Mouse (Mus musculus) urinary bladder, adult 18-20 months (tissue): ENCODE measurements around the gene Gm5868.
A peak's percentile ranks its signal among the peaks of the same experiment; 100 is the strongest.
"Not testable (repeated sequence)": the region's sequence is repeated elsewhere in the genome, so short reads cannot be mapped to it uniquely, and the experiment has no call there.

Source experiments
- DNase-seq, 2 experiments: peaks; one replicate each; pipeline ENCODE4 v3.0.0; 2022; ENCODE audit warnings: low spot score in 2 of 2, mixed read lengths in 2 of 2

Gm5868 gene

DNA sequence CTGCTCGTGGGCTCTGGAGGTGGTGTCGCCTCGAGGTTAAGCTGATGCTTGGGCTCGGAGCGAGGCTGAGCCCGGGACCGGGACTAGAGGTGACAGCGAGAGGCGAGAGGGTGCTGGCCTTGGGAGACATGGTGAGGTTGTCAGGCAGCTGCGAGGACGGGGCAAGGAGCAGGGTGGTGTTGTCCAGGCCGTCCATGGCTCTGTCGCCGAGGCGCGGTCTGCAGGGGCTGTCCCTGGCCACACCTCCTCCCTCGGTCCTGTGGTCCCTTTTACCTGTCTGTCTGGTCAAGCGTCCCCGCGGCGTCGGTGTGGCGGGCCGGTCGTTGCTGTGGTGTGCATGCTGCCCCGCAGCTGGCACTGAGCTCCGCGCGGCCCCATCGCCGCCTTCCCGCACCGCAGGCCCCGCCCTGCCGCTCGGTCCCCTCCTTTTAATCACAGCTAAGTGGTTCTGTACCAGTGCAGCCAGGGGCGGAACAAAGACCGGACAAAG lies at the start of gene Gm5868:
TSS of gene Gm5868 (minus strand) at position 360 of the 490 bp plus-strand sequence.
- DNase-seq = no peak

DNA sequence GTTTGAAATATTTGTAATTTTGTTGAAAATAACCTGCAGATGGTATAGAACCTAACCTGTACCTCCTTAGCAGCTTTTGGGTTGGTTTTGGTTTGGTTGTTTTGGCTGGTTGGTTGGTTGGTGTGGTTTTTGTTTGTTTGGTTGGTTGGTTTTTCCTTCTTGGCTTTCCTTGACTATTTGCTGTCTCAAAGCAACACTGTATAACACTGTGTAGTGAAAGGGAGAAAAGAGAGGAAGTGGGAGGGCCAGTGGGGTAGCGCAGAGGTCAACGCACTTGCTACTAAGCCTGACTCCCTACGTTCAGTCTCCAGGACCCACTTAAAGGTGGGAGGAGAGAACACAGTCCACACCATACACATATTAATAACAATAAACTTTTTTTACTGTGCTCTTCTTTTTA lies 49.2 kb upstream of the Gm5868 start:
- no peak for DNase-seq

DNA sequence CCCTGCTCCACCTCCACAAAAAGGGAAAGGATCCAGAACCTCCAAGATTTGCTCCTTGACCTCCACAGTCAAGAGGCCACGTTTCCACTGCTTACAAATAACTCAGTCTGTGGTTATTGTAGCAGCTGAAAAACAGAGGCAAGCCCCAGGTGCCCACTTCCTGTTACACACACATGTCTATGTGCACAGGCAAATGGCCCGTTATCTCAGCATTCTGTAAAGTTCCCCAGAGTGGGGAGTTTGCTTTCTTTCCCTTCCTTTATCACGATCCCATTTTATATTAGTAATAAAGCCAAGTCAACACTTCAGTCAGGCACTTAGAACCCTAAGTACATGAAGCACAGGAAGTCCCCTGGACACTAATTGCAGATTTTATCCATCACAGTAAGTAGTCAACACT lies 48.8 kb upstream of the Gm5868 start:
- no peak for DNase-seq

DNA sequence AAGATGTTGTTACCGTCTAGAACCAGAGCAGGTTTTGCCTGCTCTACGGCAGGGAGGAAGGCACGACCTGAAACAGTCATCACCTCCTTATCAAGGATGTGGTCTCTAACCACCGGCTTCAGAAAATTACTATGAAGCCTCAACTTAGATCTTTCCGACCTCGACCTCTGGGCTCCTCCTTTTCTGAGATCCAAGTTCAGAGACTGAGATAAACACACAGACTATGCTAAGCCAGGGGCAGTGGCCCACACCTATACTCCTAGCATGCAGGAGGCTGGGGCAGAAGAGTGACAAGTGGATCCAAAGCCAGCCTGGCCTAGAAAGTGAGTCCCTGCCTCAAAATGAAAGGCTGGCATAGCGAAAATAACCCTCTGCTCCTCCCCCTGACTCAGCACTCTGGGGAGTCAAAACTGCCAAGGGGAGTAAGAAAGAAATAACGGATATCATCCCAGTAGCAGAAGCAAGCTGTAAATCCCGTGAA lies 47.5 kb upstream of the Gm5868 start:
- no peak for DNase-seq

DNA sequence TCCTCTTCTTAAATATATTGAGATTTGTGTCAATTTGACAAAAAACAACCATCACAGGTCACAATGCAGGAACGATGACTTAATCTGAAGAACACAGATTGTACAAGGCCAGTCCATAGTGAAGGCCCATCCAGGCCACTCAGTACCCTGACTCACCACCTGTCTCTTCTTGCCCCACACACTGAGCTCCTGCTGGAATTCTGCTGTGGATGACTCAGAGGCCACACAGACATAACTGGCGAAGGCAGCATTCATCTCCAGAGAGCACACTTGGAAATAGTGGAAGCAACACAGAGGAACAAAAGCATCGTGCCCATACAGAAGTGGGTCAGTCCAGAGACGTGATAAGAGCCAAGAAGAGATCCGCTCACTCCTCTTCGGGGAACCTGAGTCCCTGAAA lies 42.7 kb upstream of the Gm5868 start:
- DNase-seq = no peak

DNA sequence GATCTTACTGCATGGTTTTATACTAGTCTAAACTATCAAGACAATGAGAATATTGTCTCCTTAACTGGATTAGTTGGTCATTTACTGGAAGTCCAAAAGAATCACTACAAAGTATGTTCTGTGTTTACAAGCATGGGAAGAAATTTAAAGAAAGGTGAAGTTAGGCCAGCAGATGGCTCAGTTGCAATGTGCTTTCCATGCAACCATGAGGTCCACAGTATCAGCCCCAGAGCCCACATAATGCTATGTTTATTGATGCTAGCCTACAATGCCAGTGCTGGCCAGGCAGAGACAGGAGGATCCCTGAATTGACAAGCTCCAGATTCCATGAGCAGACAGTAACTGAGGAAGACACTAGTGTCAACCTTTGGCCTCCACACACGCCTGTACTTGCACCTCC lies 33.7 kb upstream of the Gm5868 start:
- no peak for DNase-seq

DNA sequence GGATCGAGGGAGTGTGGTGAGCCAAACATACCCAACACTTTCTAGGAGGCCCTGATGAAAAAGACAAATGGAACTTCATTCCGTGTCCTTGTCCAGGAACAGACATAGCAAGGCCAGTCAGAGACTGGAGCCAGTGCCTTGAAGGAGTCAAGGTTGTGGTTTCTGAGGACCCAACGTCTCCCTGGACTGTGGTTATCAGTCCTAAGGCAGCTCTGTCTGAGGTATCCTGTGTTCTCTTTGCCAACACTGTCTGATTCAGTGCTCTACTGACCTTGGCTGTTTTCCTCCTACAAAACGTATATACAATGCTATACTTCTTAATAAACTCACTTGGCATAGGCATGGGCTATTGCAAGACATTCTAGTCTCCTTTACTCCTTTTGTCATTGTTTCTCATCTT lies 30.1 kb upstream of the Gm5868 start:
- no peak for DNase-seq

DNA sequence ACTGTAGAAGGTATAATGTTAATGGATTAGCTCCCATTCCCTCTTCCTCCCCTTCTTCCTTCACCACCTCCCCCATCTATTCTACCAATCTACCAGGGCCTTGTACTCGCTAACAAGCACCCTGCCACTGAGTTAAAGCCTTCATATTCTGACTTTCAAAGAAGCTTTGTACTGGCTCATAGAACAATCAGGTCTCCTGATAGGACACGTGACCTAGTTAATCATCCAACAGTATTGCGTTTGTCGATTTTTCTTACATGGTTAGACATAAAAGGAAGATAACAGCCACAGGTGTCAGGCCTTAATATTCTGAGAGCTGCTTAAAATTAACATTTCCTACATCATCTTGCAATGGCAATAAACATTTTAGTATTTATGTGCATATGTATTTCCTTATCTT lies 15.8 kb upstream of the Gm5868 start:
- DNase-seq = no peak

DNA sequence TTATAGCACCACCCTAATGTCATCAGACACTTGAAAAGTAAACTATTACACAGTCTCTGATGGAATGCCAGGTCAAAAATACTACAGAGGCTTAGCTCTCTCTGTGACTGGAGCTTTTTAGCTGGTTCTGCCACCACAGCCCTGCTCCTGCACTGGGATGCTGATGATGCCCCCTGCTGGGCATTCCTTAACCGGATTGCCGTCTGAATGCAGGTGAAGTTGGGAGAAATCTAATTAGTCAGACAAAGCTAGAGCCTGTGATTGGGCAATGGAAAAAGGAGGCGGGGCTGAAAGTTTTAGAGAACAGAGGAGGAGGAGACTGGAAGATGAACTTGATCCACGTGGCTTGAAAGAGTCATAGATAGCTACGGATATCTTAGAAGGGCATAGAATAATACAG lies 13.7 kb upstream of the Gm5868 start:
- peak in 1 of 2 experiments; percentile 33 for DNase-seq

DNA sequence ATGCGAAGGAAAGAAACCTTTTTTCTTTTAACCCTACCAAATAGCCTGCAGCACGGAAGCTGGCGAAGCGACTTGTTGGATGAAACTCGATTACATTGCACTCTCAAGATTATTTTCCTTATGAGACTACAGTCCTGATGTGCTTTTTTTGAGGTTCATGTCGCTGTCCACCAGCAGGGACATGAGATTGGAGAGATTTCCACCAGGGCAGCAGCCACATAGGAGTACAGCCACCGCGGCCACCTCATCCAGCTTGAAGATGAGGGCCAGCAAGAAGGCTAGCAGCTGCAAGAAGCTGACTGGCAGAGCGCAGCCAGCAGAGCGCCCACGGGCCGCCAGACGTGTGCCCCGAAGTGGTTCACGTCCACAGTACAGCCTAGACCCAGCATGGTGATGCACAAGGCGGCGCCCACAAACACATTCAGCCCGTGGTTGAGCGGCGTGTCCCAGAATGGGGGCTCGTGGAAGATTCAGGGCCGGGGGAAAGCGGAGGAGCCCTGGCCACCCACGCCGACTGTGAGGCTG lies 622 bp downstream of the Gm5868 start:
- not testable (repeated sequence) for DNase-seq

DNA sequence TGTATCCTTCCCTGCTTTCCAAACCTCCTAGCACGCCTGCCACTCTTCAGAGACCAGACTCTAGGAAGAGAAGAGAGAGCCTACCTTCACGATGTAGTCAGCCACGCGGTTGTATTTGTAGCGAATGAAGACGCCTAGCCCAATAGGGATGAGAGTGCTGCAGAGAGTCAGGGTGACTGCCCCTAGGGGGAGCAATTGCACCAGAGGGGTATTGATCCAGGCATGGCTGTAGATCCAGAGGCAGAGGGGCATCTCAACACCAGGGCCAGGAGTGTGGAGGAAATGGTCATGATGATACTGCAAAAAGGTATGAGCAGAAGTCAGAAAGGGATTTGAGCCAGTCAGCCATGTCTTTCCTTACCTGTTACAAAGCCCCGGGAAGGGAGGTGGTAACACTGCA lies 1.2 kb downstream of the Gm5868 start:
- not testable (repeated sequence) for DNase-seq

DNA sequence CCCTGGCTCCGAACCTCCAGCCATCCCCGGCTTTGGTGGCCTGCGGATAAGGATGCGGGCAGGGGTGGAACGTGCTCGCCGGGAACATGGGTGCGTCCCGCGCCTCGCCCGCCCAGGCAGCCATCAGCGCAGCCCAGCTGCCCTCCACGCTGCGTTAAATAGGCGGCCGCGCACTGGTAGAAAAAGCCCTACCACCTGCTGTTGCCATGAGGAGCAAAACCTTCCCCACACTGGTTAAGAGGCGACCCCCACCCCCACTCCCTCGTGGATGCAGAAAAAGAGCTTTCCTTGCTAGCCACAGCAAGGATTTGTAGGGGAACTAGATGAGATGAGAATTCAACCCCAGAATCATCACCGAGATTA lies 6.4 kb downstream of the Gm5868 start, which contains the start of gene Zar1:
TSS of gene Zar1 (minus strand) at position 285 of the 363 bp plus-strand sequence.
- DNase-seq = not testable (repeated sequence)

DNA sequence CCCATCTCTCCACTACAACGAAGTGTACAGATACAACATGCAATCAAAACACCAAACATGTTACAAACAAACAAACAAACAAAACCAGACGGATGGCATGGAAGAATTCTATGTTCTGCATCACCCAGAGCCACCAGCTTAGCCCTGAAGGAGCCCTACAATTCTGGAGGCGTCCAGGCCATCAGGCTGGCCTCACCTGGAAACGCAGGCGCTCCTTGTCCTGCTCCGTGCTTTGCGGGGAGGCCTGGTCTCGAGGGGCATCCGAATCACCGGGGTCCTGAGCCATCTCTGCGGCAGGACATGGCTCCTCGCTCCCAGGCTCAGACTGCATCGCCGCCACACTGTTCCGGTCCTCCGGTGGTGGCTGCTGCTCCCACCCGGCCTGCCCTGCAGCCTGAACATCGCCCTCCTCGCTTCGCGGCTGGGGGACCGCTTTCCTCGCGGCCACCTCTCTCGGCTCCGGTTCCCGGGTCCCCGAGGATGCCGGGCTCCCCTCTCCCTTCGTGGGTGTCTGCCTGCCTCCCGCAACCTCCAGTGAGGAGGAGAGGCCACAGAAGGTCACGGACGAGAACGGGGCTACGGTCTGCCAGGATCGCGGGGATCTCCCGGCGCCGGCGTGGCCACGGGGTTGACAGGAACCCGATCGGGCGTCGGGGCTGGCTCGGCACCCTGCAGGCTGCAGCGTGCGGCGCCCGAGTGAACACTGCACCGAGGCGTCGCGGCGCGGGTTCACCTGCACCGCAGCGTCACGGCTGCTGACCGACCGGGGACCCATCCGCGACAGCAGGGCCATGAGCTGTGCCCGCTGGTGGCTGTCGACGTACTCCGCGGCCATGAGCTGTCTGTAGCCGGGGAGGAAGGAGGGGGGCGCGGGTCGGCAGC lies 7.0 kb downstream of the Gm5868 start:
- DNase-seq = peak in 1 of 2 experiments; percentile 40

DNA sequence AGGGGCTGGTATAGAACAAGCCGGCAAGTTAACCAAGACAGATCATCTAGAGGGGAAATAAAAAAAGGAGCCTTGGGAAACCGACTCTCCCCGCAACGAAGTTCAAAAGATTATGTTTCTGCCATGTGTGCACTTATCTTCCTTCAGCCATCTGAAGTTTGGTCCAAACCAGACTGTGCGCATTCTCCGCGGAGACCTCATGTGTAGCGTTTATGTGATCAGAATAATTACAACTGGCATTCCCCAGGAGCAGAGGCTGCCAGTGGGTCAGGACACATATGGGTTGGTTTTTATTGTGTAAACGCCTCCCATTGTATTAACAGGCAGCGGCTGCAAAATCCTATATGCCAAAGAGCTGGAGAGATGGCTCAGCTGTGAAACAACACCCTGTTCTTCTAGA lies 7.8 kb downstream of the Gm5868 start:
- DNase-seq = not testable (repeated sequence)

DNA sequence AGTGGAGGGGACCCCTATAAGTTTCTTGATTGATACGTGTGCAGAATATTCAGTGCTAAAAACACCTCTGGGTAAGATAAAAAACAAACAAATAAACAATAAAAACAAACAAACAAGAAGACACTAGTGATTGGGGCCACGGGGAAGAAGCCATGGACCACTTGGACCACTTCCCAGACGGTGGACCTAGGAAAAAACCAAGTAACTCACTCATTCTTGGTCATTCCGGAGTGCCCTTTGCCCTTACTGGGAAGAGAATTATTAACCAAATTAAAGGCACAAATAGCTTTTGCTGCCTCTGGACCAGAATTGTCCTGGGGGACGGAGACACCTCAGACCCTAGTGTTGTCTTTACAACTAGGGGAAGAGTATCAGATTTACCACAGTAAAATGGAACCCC lies 21.7 kb downstream of the Gm5868 start:
- DNase-seq = no peak

DNA sequence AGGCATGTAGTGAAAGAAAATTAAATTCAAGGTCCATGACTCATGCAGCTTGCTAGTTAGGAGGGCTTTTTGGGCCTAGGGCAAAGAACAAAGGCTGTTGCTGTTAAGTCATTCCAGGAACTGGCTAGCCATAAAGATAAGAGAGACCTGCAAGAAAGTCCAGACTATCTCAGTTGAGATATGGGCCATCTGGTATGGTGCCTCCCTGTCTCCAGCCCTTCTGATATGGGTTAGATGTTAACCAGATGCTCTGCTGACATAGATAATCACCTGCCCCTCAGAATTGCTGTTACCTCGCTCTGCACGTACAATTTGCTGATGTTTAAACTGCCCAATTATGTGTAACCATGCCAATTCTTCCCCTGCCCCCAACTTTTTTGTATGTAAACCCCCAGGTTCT lies 24.2 kb downstream of the Gm5868 start:
- not testable (repeated sequence) for DNase-seq

DNA sequence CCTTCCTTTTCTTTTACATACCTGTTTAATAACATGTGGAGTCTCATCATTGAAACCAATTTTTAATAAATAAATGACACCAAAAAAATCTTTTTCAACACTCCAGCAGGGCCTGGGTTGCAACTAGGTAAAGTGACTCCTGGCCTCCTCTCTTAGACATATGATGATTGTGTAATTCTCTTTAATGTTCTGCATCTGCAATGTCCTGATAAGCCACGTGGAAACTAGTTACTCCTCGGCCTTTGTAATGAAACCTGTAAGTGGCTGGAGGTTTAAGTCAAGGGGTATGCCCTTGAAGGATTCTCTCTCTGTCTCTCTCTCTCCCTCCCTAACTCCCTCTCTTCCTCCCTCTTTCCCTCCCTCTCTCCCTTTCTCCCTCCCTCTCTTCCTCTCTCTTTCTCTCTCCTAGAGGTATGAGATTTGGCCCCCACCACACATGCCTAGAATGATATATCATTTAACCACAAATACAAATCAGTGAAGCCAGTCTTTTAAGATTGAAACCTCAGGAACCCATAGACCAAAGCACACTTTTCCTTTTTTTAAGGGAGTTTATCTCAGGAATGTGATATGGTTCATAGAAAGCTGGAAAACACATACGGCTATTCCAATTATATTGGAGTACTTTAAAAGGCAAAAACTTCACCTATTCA lies 26.2 kb downstream of the Gm5868 start:
- no peak for DNase-seq

DNA sequence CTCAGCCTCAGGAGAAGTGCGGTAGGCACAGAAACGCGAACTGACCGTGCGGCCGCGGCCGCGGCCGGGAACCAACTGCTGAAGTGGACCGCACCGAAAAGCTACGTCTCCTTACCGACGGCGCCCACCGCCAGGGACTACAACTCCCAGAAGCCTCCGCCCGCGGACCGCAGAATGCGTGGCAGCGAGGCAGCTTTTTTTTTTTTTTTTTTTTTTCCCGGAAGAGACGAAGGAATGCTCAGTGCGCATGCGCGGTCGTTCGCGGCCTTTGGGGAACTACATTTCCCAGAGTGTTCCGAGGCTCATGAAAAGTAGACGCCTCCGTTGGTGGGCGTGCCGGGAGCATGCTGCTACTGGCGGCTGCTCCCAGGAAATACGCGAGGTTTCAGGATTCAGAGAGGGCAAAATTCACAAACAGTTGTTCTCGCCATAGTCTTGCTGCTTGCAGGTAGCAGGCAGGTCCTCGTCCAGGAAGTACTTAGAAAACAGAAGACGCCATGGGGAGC lies 27.8 kb downstream of the Gm5868 start, which contains the start of gene Nfxl1:
TSS of gene Nfxl1 (minus strand) at position 141 of the 506 bp plus-strand sequence.
- DNase-seq = peak; percentile 82 to 94

DNA sequence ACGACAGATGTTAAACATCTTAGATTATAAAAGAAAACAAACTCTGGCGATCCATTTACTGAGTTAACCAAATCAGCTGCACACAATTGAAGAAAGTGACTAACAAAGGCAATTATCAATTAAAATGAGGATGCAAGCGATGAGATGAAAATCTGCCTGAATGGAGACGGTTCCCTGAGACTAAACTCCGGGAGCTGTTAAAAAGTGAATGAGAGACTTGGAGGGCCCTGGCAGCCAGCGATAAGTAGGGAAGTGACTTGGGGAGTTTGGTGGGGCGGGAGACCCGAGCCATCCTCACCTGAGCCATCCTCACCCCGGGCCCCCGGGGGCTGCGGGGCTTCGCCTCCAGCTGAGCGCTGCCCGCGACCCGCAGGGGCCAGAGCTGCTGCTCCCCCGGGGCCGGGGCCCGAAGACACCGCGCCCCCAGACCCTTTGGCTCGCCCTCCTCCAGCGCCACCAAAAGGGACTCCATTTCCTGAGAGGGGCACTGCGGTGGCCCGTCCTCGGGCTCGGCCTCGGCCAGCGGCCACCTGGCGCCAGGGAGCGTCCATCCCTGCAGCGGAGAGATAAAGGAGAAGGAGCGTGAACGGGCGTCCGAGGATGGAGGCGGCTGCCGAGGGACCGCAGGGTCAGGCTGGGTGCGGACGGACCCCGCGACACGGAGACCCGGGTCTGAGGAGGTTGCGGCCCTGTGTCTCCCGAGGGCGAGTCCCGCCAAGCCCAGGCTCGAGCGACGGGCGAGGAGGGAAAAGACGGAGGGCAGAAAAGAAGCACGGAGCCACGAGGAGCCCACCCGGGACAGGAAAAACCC lies 28.4 kb downstream of the Gm5868 start:
- peak in 1 of 2 experiments; percentile 58 for DNase-seq

DNA sequence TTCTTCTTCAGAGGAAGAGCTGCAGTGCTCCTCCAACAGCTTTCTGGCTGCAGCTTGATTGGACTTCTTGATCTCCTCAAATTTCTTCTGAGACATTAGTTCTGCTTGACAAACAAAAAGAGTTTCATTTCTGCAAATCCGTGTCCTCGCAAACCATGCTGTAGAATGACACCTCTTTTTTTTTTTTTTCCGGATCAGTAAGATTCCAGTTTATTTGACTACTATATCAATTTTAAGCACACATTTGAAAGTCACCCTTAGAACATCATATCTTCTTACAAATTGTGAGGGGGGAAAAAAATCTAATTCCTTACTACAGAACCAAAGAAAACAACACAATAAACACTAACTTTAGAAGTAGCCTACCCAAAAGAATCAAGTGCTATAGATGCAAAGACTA lies 31.1 kb downstream of the Gm5868 start:
- no peak for DNase-seq

DNA sequence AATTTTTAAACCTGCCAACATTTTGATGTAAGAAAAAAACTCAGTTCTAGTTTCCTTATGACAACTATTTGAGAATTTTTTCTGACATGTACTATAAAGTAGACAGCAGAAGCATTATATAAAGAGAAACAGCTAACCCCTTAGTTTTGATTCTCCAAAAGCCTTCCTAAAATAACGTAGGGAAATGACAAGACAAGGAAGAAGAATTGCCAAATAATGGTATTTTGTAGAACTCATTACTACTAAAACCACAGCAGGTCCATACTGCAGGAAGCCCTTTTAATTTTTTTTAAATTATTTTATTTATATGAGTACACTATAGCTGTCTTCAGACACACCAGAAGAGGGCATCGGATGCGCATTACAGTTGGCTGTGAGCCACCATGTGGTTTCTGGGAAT lies 36.1 kb downstream of the Gm5868 start:
- DNase-seq = no peak
